Mouse (Mus musculus): Measurements from ENCODE around the gene Tra2a. TPM values are rescaled to one million over a fixed set of nuclear protein-coding genes. Genes with fewer than 3 reads are reported as not detected.

Tra2a gene
- 55.2 TPM for polyA plus RNA-seq (2014; fragmentation: Illumina TruSeq; extraction: RNeasy Lipid Tissue Mini Kit (QIAGEN cat#74804); ENCODE audit: low read depth, low replicate concordance)

DNA sequence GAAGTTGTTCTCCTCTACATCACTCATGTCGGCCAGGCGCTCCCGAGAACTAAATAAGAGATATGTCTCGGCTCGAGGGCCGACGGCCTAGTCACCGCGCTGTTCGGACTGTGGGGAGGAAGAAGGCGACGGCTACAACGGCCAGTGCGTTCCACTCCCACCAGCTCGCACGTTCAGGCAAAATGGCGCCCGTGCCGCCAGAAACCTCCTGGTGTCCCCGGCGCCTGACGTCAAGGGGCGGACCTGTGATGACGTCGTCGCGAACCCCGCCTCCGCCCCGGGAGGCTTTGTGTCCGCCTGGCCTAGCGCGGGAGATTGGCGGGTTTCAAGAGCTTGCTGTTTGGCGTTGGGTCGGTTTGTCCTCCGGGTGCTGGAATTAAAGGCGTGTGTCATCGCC, at the start of gene Tra2a:
Gene Tra2a (minus strand): TSS at position 187 of the 397 bp plus-strand sequence.

DNA sequence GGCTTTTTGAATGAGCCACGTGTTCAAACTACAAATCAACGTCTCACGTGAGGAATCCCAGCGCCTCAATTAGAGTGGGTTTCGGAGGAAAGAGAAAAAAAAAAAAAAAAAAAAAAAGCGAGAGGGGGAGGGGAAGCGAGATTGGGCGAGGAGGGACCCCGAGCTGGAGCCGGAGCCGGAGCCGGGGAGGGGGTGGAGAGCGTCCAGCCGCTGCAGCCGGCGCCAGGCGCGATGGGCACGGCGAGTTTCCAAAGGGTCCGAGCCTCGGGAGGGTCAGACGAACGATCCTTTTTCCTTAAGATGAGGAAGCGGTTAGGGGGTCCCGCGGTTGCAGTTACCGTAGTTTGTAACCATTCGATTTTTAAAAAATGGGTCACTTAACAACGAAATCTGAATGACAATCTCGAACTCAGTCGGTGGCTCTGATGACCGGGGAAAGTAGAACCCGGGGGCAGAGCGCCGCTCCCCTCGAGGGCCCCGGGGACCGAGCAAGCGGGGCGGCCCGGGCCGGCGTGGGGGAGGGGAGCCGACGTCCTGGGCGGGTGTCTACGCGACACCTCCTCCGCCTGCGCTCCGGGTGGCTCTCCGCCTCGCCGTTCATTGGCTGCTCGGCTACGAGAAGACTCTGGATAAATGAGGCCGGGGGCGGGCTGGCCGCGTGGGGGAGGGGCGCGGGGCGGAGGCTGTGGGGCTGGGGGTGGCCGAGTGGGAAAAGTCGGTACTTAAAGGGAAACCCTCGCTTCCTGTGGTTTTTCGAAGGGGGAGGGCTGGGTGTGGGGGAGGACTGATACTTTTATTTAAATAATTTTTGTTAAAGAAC, 48.7 kb downstream of the Tra2a start, which contains the start of gene Igf2bp3:
Gene Igf2bp3 (minus strand): TSS at position 30 of the 820 bp plus-strand sequence.

Other genes starting within 250 kb of the Tra2a start
- gene Gpnmb, start 227.5 kb downstream of the Tra2a start, polyA plus RNA-seq (2014; fragmentation: Illumina TruSeq; extraction: RNeasy Lipid Tissue Mini Kit (QIAGEN cat#74804); ENCODE audit: low read depth, low replicate concordance), result 1.5 TPM
- gene Malsu1, start 190.2 kb downstream of the Tra2a start, polyA plus RNA-seq (2014; fragmentation: Illumina TruSeq; extraction: RNeasy Lipid Tissue Mini Kit (QIAGEN cat#74804); ENCODE audit: low read depth, low replicate concordance), result 15.8 TPM
- not detected for gene Igf2bp3, start 49.1 kb downstream of the Tra2a start, polyA plus RNA-seq (2014; fragmentation: Illumina TruSeq; extraction: RNeasy Lipid Tissue Mini Kit (QIAGEN cat#74804); ENCODE audit: low read depth, low replicate concordance)
- gene Ccdc126, start 55.2 kb upstream of the Tra2a start, polyA plus RNA-seq (2014; fragmentation: Illumina TruSeq; extraction: RNeasy Lipid Tissue Mini Kit (QIAGEN cat#74804); ENCODE audit: low read depth, low replicate concordance), result 4.4 TPM
- 0.92 TPM for gene Fam221a, start 103.7 kb upstream of the Tra2a start, polyA plus RNA-seq (2014; fragmentation: Illumina TruSeq; extraction: RNeasy Lipid Tissue Mini Kit (QIAGEN cat#74804); ENCODE audit: low read depth, low replicate concordance)
- not detected for gene Stk31, start 131.6 kb upstream of the Tra2a start, polyA plus RNA-seq (2014; fragmentation: Illumina TruSeq; extraction: RNeasy Lipid Tissue Mini Kit (QIAGEN cat#74804); ENCODE audit: low read depth, low replicate concordance)

Data from heart, adult 10 weeks (tissue).